Mouse (Mus musculus) spleen, adult 2 months (tissue): ENCODE measurements at regions not wholly inside any gene's neighbourhood (a gene's known extent, or its start where the extent isn't known, plus 50 kb on each side); places are given as distances from the start of the nearest gene placed in this dataset.

Experiments
- DNase-seq, 2 experiments: peaks; one replicate each; pipeline versions ENCODE4 v3.0.0 to v3.0.0-alpha.2; 2012 to 2021; ENCODE audit warnings: low spot score in 2 of 2, low read depth in 1 of 2
- H3K27ac ChIP-seq: fragments of 200-500 bp; 2 replicates; pipeline ENCODE4 v1.5.1; 2012; ENCODE audit warnings: low read length, inconsistent platforms; ENCODE audit not compliant: insufficient read depth
- H3K27me3 ChIP-seq: fragments of 200-500 bp; 2 replicates; pipeline ENCODE4 v1.6.1; 2012; ENCODE audit warnings: mild to moderate bottlenecking, moderate library complexity, low read length, inconsistent platforms; ENCODE audit not compliant: control insufficient read depth, insufficient read depth
- H3K36me3 ChIP-seq: fragments of 200-500 bp; 2 replicates; pipeline ENCODE4 v1.6.1; 2012; ENCODE audit warnings: mild to moderate bottlenecking, low read length, inconsistent platforms; ENCODE audit not compliant: control insufficient read depth, insufficient read depth
- H3K4me1 ChIP-seq: fragments of 200-500 bp; 2 replicates; pipeline ENCODE4 v1.6.1; 2011; ENCODE audit warnings: inconsistent platforms; ENCODE audit not compliant: control insufficient read depth, insufficient read depth, insufficient read length
- H3K4me3 ChIP-seq: fragments of 200-500 bp; 2 replicates; pipeline ENCODE4 v1.5.1; 2011; ENCODE audit warnings: mild to moderate bottlenecking, inconsistent platforms; ENCODE audit not compliant: insufficient read depth, insufficient read length; ENCODE audit errors: extremely low read depth
- CTCF ChIP-seq: fragments of 200-500 bp; IDR thresholded peaks from 2 replicates; pipeline ENCODE4 v1.5.1; 2011; ENCODE audit warnings: mild to moderate bottlenecking, inconsistent platforms; ENCODE audit not compliant: insufficient read depth, insufficient read length, insufficient replicate concordance; ENCODE audit errors: extremely low read depth
- POLR2A ChIP-seq: fragments of 200-500 bp; IDR thresholded peaks from 2 replicates; pipeline ENCODE4 v1.6.1; 2011; ENCODE audit warnings: low read depth, low read length, inconsistent platforms
- WGBS: fragments of 180-500 bp; shearing (Covaris S2); methylation state at CpG from one replicate; pipeline ENCODE4 v1.1.7; 2018; 5-methylcytosine and 5-hydroxymethylcytosine counted together

GRCm38 (mm10) chr3:60207936-60208335 lies 126.3 kb downstream of the Sucnr1 start:
- TF ChIP-seq CTCF, result no peak
- no peak for TF ChIP-seq POLR2A
- Histone ChIP-seq H3K27me3 (no peaks in the 10 kb centered on the region), H3K36me3 (no peaks in the 10 kb centered on the region), H3K4me1 (no peaks in the 10 kb centered on the region), H3K4me3 (no peak overlapping the region), H3K27ac (no peak overlapping the region)
- WGBS, result 91% methylated on average over 1 of the region's 1 CpGs
- no peak for DNase-seq

GRCm38 (mm10) chr3:60218938-60219337 lies 137.3 kb downstream of the Sucnr1 start:
- no peaks in the 10 kb centered on the region for H3K27me3 ChIP-seq
- no peak for DNase-seq
- no peaks in the 10 kb centered on the region for H3K4me1 ChIP-seq
- no peak overlapping the region for H3K27ac ChIP-seq
- 39% methylated on average over 3 of the region's 3 CpGs for WGBS
- no peak overlapping the region for H3K4me3 ChIP-seq
- H3K36me3 ChIP-seq, result no peaks in the 10 kb centered on the region
- no peak for TF ChIP-seq POLR2A
- no peak for TF ChIP-seq CTCF

- DNase-seq, result no peak
- H3K36me3 ChIP-seq, result no peaks in the 10 kb centered on the region
- TF ChIP-seq POLR2A (no peak), CTCF (no peak)
- H3K4me1 ChIP-seq, result no peaks in the 10 kb centered on the region
- no peak overlapping the region for H3K27ac ChIP-seq
- no peaks in the 10 kb centered on the region for H3K27me3 ChIP-seq
- no peak overlapping the region for H3K4me3 ChIP-seq
These were observed 159.0 kb downstream of the Sucnr1 start for GRCm38 (mm10) chr3:60240664-60241063.

GRCm38 (mm10) chr3:60266666-60267415 lies 185.2 kb downstream of the Sucnr1 start:
- Histone ChIP-seq H3K27me3 (no peaks in the 10 kb centered on the region), H3K4me1 (no peaks in the 10 kb centered on the region), H3K36me3 (no peaks in the 10 kb centered on the region), H3K4me3 (no peak overlapping the region), H3K27ac (no peak overlapping the region)
- TF ChIP-seq CTCF (no peak), POLR2A (no peak)
- no peak for DNase-seq
- 91% methylated on average over 3 of the region's 3 CpGs for WGBS

GRCm38 (mm10) chr3:60267416-60268174 lies 185.9 kb downstream of the Sucnr1 start:
- Histone ChIP-seq H3K27ac (no peak overlapping the region), H3K4me1 (no peaks in the 10 kb centered on the region), H3K27me3 (no peaks in the 10 kb centered on the region), H3K4me3 (no peak overlapping the region), H3K36me3 (no peaks in the 10 kb centered on the region)
- TF ChIP-seq CTCF (no peak), POLR2A (no peak)
- DNase-seq, result no peak

- TF ChIP-seq CTCF (no peak), POLR2A (no peak)
- Histone ChIP-seq H3K36me3 (no peaks in the 10 kb centered on the region), H3K27ac (no peak overlapping the region), H3K4me3 (no peak overlapping the region), H3K4me1 (no peaks in the 10 kb centered on the region), H3K27me3 (no peaks in the 10 kb centered on the region)
- WGBS, result 86% methylated on average over 1 of the region's 1 CpGs
- DNase-seq, result no peak
These were observed 188.8 kb downstream of the Sucnr1 start for GRCm38 (mm10) chr3:60270463-60270862.

- Histone ChIP-seq H3K4me1 (no peaks in the 10 kb centered on the region), H3K4me3 (no peak overlapping the region), H3K27me3 (no peaks in the 10 kb centered on the region), H3K27ac (no peak overlapping the region), H3K36me3 (no peaks in the 10 kb centered on the region)
- 88% methylated on average over 1 of the region's 1 CpGs for WGBS
- DNase-seq, result no peak
- TF ChIP-seq POLR2A, result no peak
- TF ChIP-seq CTCF, result no peak
These were observed 192.1 kb downstream of the Sucnr1 start for GRCm38 (mm10) chr3:60273744-60274143.
